Mouse (Mus musculus): ENCODE data around the gene Glul. TPM values are rescaled to one million over a fixed set of nuclear protein-coding genes. Genes with fewer than 3 reads are reported as not detected.

Gene Glul
- 390 TPM for polyA plus RNA-seq (2014; fragmentation: Illumina TruSeq; extraction: RNeasy Lipid Tissue Mini Kit (QIAGEN cat#74804); ENCODE audit: low read depth, low replicate concordance)

DNA sequence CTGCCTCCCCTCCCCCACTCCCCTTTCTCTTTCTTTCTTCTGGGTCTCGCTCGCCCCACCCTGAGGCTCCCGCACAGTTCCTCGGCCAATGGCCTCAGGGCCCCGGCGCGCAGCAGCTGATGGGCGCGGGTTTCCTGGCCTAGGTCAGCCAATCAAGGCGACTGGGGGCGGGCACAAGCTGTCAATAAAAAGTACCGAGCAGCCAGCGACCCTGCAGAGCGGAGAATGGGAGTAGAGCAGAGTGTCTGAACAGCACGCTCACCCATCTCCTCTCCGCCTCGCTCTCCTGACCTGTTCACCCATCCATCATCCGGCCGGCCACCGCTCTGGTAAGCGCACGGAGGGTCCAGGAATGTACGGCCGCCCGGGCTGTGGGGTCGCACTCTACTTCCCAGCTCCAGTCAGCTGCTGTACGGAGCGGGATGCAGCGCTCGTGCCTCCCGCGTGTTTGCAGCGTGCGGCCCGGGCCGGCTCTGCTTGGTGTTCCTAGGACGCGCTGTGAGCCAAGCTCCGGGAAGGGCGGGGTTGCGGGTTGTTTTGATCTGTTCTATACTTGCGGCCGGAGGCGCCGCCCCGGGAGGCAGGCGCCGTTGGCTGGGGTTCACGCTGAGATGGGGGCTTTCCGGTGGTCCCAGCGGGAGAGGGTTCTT lies at the start of gene Glul, which contains the start of gene Teddm2:
Glul (plus strand) TSS at position 214 of the 650 bp plus-strand sequence.
Teddm2 (minus strand) TSS at position 498 of the 650 bp plus-strand sequence.

DNA sequence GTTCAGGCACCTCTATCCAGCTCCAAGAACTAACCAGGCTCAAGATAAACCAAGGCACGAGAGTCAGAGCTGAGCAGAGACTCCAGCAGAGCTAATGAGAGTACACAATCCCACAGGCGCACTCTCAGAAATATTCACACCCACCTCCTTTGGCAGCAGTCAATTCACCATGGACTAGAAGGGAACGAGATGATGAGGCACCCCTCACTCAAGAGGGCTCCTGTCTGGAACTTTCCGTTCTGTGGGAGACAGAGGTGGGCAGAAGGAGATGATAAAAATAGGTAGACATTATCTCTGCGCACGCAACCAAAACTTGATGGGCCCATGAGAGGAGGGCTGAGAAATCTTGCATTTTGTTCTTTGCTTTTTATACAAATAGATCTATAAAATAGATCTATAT lies 25.7 kb upstream of the Glul start, which contains the start of gene Teddm1b:
Teddm1b (plus strand) TSS at position 301 of the 400 bp plus-strand sequence.

DNA sequence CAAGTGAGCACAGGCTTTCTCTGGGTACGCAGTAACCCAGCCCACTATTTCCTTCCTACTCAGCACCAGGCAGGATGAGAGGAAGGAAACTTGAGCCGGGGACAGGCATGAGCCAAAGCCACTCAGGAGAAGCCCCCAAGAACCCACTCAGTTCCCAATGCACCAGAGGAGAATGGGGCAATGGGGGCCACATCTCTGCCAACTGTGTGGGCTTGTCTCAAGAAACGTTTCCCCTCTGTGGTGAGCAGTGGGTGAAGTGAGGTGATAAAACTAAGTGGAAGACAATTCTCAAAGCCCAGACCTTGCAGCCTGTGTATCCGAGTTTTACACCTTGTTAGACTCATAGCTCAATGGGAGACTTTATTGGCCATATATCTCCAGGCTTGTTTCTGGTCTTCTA lies 8.3 kb upstream of the Glul start, which contains the start of gene Teddm1a:
Teddm1a (plus strand) TSS at position 301 of the 400 bp plus-strand sequence.

Other genes with a start within 250 kb of the Glul start
- gene Rgs8, start 246.9 kb upstream of the Glul start, polyA plus RNA-seq (2014; fragmentation: Illumina TruSeq; extraction: RNeasy Lipid Tissue Mini Kit (QIAGEN cat#74804); ENCODE audit: low read depth, low replicate concordance): not detected
- gene Rgs16, start 159.6 kb upstream of the Glul start, polyA plus RNA-seq (2014; fragmentation: Illumina TruSeq; extraction: RNeasy Lipid Tissue Mini Kit (QIAGEN cat#74804); ENCODE audit: low read depth, low replicate concordance): not detected
- 11.0 TPM for gene Rnasel, start 150.5 kb upstream of the Glul start, polyA plus RNA-seq (2014; fragmentation: Illumina TruSeq; extraction: RNeasy Lipid Tissue Mini Kit (QIAGEN cat#74804); ENCODE audit: low read depth, low replicate concordance)
- gene Rgsl1, start 55.8 kb upstream of the Glul start, polyA plus RNA-seq (2014; fragmentation: Illumina TruSeq; extraction: RNeasy Lipid Tissue Mini Kit (QIAGEN cat#74804); ENCODE audit: low read depth, low replicate concordance): not detected
- gene Teddm1b, start 25.6 kb upstream of the Glul start, polyA plus RNA-seq (2014; fragmentation: Illumina TruSeq; extraction: RNeasy Lipid Tissue Mini Kit (QIAGEN cat#74804); ENCODE audit: low read depth, low replicate concordance): not detected
- not detected for gene Teddm1a, start 8.2 kb upstream of the Glul start, polyA plus RNA-seq (2014; fragmentation: Illumina TruSeq; extraction: RNeasy Lipid Tissue Mini Kit (QIAGEN cat#74804); ENCODE audit: low read depth, low replicate concordance)
- gene Teddm2, start 284 bp downstream of the Glul start, polyA plus RNA-seq (2014; fragmentation: Illumina TruSeq; extraction: RNeasy Lipid Tissue Mini Kit (QIAGEN cat#74804); ENCODE audit: low read depth, low replicate concordance): 0.12 TPM

Data from kidney, adult 10 weeks (tissue).